Mouse (Mus musculus) thymus, adult 2 months (tissue): ENCODE results near the gene Mamdc4.

ENCODE experiments used
- CTCF ChIP-seq: fragments of 200-500 bp; IDR thresholded peaks from 2 replicates; pipeline ENCODE4 v1.5.1; 2012; ENCODE audit warnings: mild to moderate bottlenecking, control low read depth, low read length, moderate library complexity, borderline replicate concordance; ENCODE audit not compliant: control insufficient read depth, poor library complexity, insufficient read depth; ENCODE audit errors: extremely low read depth
- POLR2A ChIP-seq: fragments of 200-500 bp; IDR thresholded peaks from 2 replicates; pipeline ENCODE4 v1.6.1; 2012; ENCODE audit warnings: mild to moderate bottlenecking, low read length, control low read depth, moderate library complexity; ENCODE audit not compliant: control insufficient read depth, poor library complexity, insufficient read depth; ENCODE audit errors: extremely low read depth

GRCm38 (mm10) chr2:25574579-25575431, at the start of gene Mamdc4, which contains the start of gene Phpt1:
- 0 out of 2 replicates have a peak, but pooled peaks have one; percentile 63 for TF ChIP-seq CTCF
- TF ChIP-seq POLR2A = no peak; the same call in none of the 2 replicates
